10 mouse cellular contexts compared by ENCODE assay signal in genomic region chr15:99615246-99615645, GRCm38 (mm10). TPM values are rescaled to one million over a fixed set of nuclear protein-coding genes. Genes with fewer than 3 reads are reported as not detected.
DNase-seq lines count a peak whose midpoint lies in the region; ATAC-seq and TF ChIP-seq lines count a peak whose summit lies in the region.
"Had no signal": no experiment of that assay in that cellular context is flagged by ENCODE, and none has a peak within 500 bp of the region (broad histone marks: within the 10 kb centered on the region; RNA-seq: fewer than 3 reads in every experiment).

No protein-coding gene starts in this region.

- DNase-seq in forebrain, postnatal 0 days = no peak
- DNase-seq in Muller cell, postnatal 12 days (ENCODE audit: inconsistent ontology term) = peak; percentile 58
- DNase-seq in fibroblast of lung, adult 2 months (ENCODE audit: low read depth) = peak; percentile 51
- no peak for DNase-seq in midbrain, embryonic 14.5 days
- no peak for DNase-seq in layer of hippocampus, postnatal 14 days (ENCODE audit: low spot score in 2 of 2)
- no peak for DNase-seq in adrenal gland, postnatal 10 days
- no peak for DNase-seq in layer of hippocampus, postnatal 10 days (ENCODE audit: low spot score in 2 of 2)

- H3K9ac ChIP-seq in forebrain, postnatal 0 days = no peak overlapping the region
- no peak overlapping the region for H3K9ac ChIP-seq in forebrain, embryonic 16.5 days (replicated peaks; ENCODE audit: low read depth, low read length)
- H3K9ac ChIP-seq in midbrain, embryonic 14.5 days (replicated peaks; ENCODE audit: low read length) = no peak overlapping the region

- no peak overlapping the region for H3K4me2 ChIP-seq in forebrain, postnatal 0 days (ENCODE audit: low read depth)
- H3K4me2 ChIP-seq in forebrain, embryonic 16.5 days (ENCODE audit: low read length) = no peak overlapping the region
- no peak overlapping the region for H3K4me2 ChIP-seq in midbrain, embryonic 14.5 days (ENCODE audit: low read length)

- ATAC-seq in forebrain, postnatal 0 days = peak; percentile 44
- ATAC-seq in forebrain, embryonic 16.5 days = no peak; the same call in 1 of the 2 replicates
- no peak for ATAC-seq in midbrain, embryonic 14.5 days (ENCODE audit: low FRiP score, low TSS enrichment)

- no peaks in the 10 kb centered on the region for H3K9me3 ChIP-seq in forebrain, postnatal 0 days (ENCODE audit: low read length)
- no peaks in the 10 kb centered on the region for H3K9me3 ChIP-seq in forebrain, embryonic 16.5 days (ENCODE audit: control insufficient read depth, low read length)
- H3K9me3 ChIP-seq in midbrain, embryonic 14.5 days (ENCODE audit: control insufficient read depth, low read length) = no peaks in the 10 kb centered on the region

- 27% methylated on average over 9 of the region's 9 CpGs for WGBS in forebrain, postnatal 0 days
- 29% methylated on average over 9 of the region's 9 CpGs for WGBS in forebrain, embryonic 16.5 days
- WGBS in midbrain, embryonic 14.5 days = 30% methylated on average over 9 of the region's 9 CpGs

- no peaks in the 10 kb centered on the region for H3K27me3 ChIP-seq in forebrain, postnatal 0 days (ENCODE audit: insufficient read depth, low read length)
- no peaks in the 10 kb centered on the region for H3K27me3 ChIP-seq in forebrain, embryonic 16.5 days (replicated peaks; ENCODE audit: control insufficient read depth, insufficient read depth, low read length)
- H3K27me3 ChIP-seq in midbrain, embryonic 14.5 days (ENCODE audit: control insufficient read depth, insufficient read depth, low read length) = no peaks in the 10 kb centered on the region

- no peaks in the 10 kb centered on the region for H3K36me3 ChIP-seq in forebrain, postnatal 0 days (ENCODE audit: insufficient read depth)
- H3K36me3 ChIP-seq in forebrain, embryonic 16.5 days (ENCODE audit: control insufficient read depth, insufficient read depth) = no peaks in the 10 kb centered on the region
- H3K36me3 ChIP-seq in midbrain, embryonic 14.5 days (ENCODE audit: control insufficient read depth, insufficient read depth, low read length) = 0 out of 2 replicates have a peak, but pooled peaks cover 5% of the 10 kb centered on the region

- no peak for TF ChIP-seq CTCF in forebrain, postnatal 0 days (IDR thresholded peaks at IDR 0.05; ENCODE audit: low read depth)

- no peak overlapping the region for H3K4me3 ChIP-seq in forebrain, postnatal 0 days (ENCODE audit: low read depth, low read length)
- H3K4me3 ChIP-seq in forebrain, embryonic 16.5 days (replicated peaks; ENCODE audit: low read length) = no peak overlapping the region
- H3K4me3 ChIP-seq in midbrain, embryonic 14.5 days (replicated peaks; ENCODE audit: low read depth, low read length) = no peak overlapping the region

- peaks cover 13% of the 10 kb centered on the region for H3K4me1 ChIP-seq in forebrain, postnatal 0 days (ENCODE audit: insufficient read depth)
- peaks cover 17% of the 10 kb centered on the region for H3K4me1 ChIP-seq in forebrain, embryonic 16.5 days (replicated peaks; ENCODE audit: control insufficient read depth, insufficient read depth, low read length)
- peaks cover 21% of the 10 kb centered on the region for H3K4me1 ChIP-seq in midbrain, embryonic 14.5 days (ENCODE audit: control insufficient read depth, insufficient read depth, low read length)

- H3K27ac ChIP-seq in forebrain, postnatal 0 days (ENCODE audit: low read depth, low read length) = peak overlapping the region; percentile 15; the same call in 1 of the 2 replicates
- H3K27ac ChIP-seq in forebrain, embryonic 16.5 days (ENCODE audit: low read length) = no peak overlapping the region
- peak overlapping the region; percentile 71; the same call in 1 of the 2 replicates for H3K27ac ChIP-seq in midbrain, embryonic 14.5 days (replicated peaks; ENCODE audit: low read depth, low read length)

RNA-seq across cellular contexts. Expression of gene Aqp6, which starts 14.0 kb away (rescaled TPM):
- total RNA-seq in forebrain, postnatal 0 days (2014; rRNA removed) = not detected in 2 replicates
- polyA plus RNA-seq in forebrain, postnatal 0 days (2015; fragmentation: Nextera tagmentation; extraction: Ambion mirVana) = 0.06 TPM in 1 of 2 replicates, not detected in the other
- not detected in 2 replicates for polyA plus RNA-seq in forebrain, embryonic 16.5 days (2015; fragmentation: Nextera tagmentation; extraction: Ambion mirVana)
- 0.93 and 1.1 TPM in 2 replicates for polyA plus RNA-seq in midbrain, embryonic 14.5 days (2014; fragmentation: Nextera tagmentation; extraction: Ambion mirVana)
- under 1 TPM; 0.19 to 0.37 TPM for total RNA-seq in layer of hippocampus, postnatal 14 days (2021)
- total RNA-seq in adrenal gland, postnatal 10 days (2021) = not detected
- total RNA-seq in layer of hippocampus, postnatal 10 days (2021) = not detected
- total RNA-seq: CH12.LX had no signal

RNA-seq across cellular contexts. Expression of gene Aqp5, which starts 24.7 kb away (rescaled TPM):
- 0.46 and 0.76 TPM in 2 replicates for total RNA-seq in forebrain, postnatal 0 days (2014; rRNA removed)
- 0.59 and 0.64 TPM in 2 replicates for polyA plus RNA-seq in forebrain, postnatal 0 days (2015; fragmentation: Nextera tagmentation; extraction: Ambion mirVana)
- polyA plus RNA-seq in forebrain, embryonic 16.5 days (2015; fragmentation: Nextera tagmentation; extraction: Ambion mirVana) = 0.40 and 0.86 TPM in 2 replicates
- polyA plus RNA-seq in midbrain, embryonic 14.5 days (2014; fragmentation: Nextera tagmentation; extraction: Ambion mirVana) = 0.70 and 3.0 TPM in 2 replicates
- not detected for total RNA-seq in layer of hippocampus, postnatal 14 days (2021)
- 1 to 10 TPM in 1 of 2 experiments, under 1 TPM in 1; 0.61 to 1.6 TPM for total RNA-seq in adrenal gland, postnatal 10 days (2021)
- under 1 TPM; 0.32 to 0.62 TPM for total RNA-seq in layer of hippocampus, postnatal 10 days (2021)
- total RNA-seq: CH12.LX; layer of hippocampus, adult 8-10 months had no signal

RNA-seq across cellular contexts. Expression of gene Racgap1, which starts 36.2 kb away (rescaled TPM):
- total RNA-seq in forebrain, postnatal 0 days (2014; rRNA removed) = 27.5 and 39.7 TPM in 2 replicates
- 31.7 and 34.2 TPM in 2 replicates for polyA plus RNA-seq in forebrain, postnatal 0 days (2015; fragmentation: Nextera tagmentation; extraction: Ambion mirVana)
- 94.4 and 113 TPM in 2 replicates for polyA plus RNA-seq in forebrain, embryonic 16.5 days (2015; fragmentation: Nextera tagmentation; extraction: Ambion mirVana)
- polyA plus RNA-seq in midbrain, embryonic 14.5 days (2014; fragmentation: Nextera tagmentation; extraction: Ambion mirVana) = 42.2 and 64.0 TPM in 2 replicates
- 1 to 10 TPM; 7.6 to 8.7 TPM for total RNA-seq in layer of hippocampus, postnatal 14 days (2021)
- 10 to 100 TPM; 32.1 TPM for total RNA-seq in adrenal gland, postnatal 10 days (2021)
- total RNA-seq in layer of hippocampus, postnatal 10 days (2021) = 10 to 100 TPM; 13.6 TPM

RNA-seq across cellular contexts. Expression of gene Aqp2, which starts 36.4 kb away (rescaled TPM):
- total RNA-seq in forebrain, postnatal 0 days (2014; rRNA removed) = not detected in 2 replicates
- not detected in 2 replicates for polyA plus RNA-seq in forebrain, postnatal 0 days (2015; fragmentation: Nextera tagmentation; extraction: Ambion mirVana)
- 0.17 TPM in 1 of 2 replicates, not detected in the other for polyA plus RNA-seq in forebrain, embryonic 16.5 days (2015; fragmentation: Nextera tagmentation; extraction: Ambion mirVana)
- polyA plus RNA-seq in midbrain, embryonic 14.5 days (2014; fragmentation: Nextera tagmentation; extraction: Ambion mirVana) = not detected in 2 replicates
- not detected for total RNA-seq in layer of hippocampus, postnatal 14 days (2021)
- total RNA-seq in adrenal gland, postnatal 10 days (2021) = 1 to 10 TPM in 1 of 2 experiments, under 1 TPM in 1; 0.33 to 1.4 TPM
- not detected for total RNA-seq in layer of hippocampus, postnatal 10 days (2021)
- total RNA-seq: CH12.LX had no signal

RNA-seq across cellular contexts. Expression of gene Asic1, which starts 54.9 kb away (rescaled TPM):
- 81.9 and 99.1 TPM in 2 replicates for total RNA-seq in forebrain, postnatal 0 days (2014; rRNA removed)
- polyA plus RNA-seq in forebrain, postnatal 0 days (2015; fragmentation: Nextera tagmentation; extraction: Ambion mirVana) = 24.7 and 28.1 TPM in 2 replicates
- polyA plus RNA-seq in forebrain, embryonic 16.5 days (2015; fragmentation: Nextera tagmentation; extraction: Ambion mirVana) = 26.2 and 37.4 TPM in 2 replicates
- 51.9 and 53.5 TPM in 2 replicates for polyA plus RNA-seq in midbrain, embryonic 14.5 days (2014; fragmentation: Nextera tagmentation; extraction: Ambion mirVana)
- 10 to 100 TPM; 37.3 to 41.3 TPM for total RNA-seq in layer of hippocampus, postnatal 14 days (2021)
- total RNA-seq in adrenal gland, postnatal 10 days (2021) = 1 to 10 TPM in 1 of 2 experiments, under 1 TPM in 1; 0.75 to 1.5 TPM
- total RNA-seq in layer of hippocampus, postnatal 10 days (2021) = 10 to 100 TPM; 50.7 to 54.6 TPM

Comparison
In these comparisons a context has a peak if more than half of its experiments do, and no peak if none do; other contexts are left out.
1. DNase-seq: peak in Muller cell, postnatal 12 days (single experiment) and fibroblast of lung, adult 2 months (single experiment); none in forebrain, postnatal 0 days (single experiment), midbrain, embryonic 14.5 days (single experiment), layer of hippocampus, postnatal 14 days (0 of 2), adrenal gland, postnatal 10 days (single experiment) and layer of hippocampus, postnatal 10 days (0 of 2).